ENCODE assay signal across 26 mouse cellular contexts in genomic region chr5:101250474-101250873, GRCm38 (mm10).
"Had no signal": no experiment of that assay in that cellular context is flagged by ENCODE, and none has a peak within 500 bp of the region (broad histone marks: within the 10 kb centered on the region; RNA-seq: fewer than 3 reads in every experiment).

No protein-coding gene starts in this region.

- H3K27me3 ChIP-seq: heart, embryonic 13.5 days; heart, embryonic 15.5 days; hindbrain, embryonic 15.5 days; kidney, embryonic 15.5 days; limb, embryonic 13.5 days; limb, embryonic 15.5 days; liver, embryonic 13.5 days; liver, embryonic 15.5 days had no signal

- H3K27ac ChIP-seq: heart, embryonic 13.5 days; heart, embryonic 15.5 days; hindbrain, embryonic 13.5 days; hindbrain, embryonic 15.5 days; hindbrain, postnatal 0 days; kidney, embryonic 15.5 days; kidney, postnatal 0 days; limb, embryonic 13.5 days; limb, embryonic 15.5 days; liver, embryonic 13.5 days; liver, embryonic 15.5 days had no signal

- H3K9me3 ChIP-seq: heart, embryonic 13.5 days; heart, embryonic 15.5 days; hindbrain, embryonic 13.5 days; hindbrain, embryonic 15.5 days; kidney, embryonic 15.5 days; limb, embryonic 13.5 days; limb, embryonic 15.5 days; liver, embryonic 13.5 days; liver, embryonic 15.5 days had no signal

- H3K9ac ChIP-seq: heart, embryonic 13.5 days; heart, embryonic 15.5 days; hindbrain, embryonic 13.5 days; hindbrain, embryonic 15.5 days; kidney, embryonic 15.5 days; limb, embryonic 13.5 days; limb, embryonic 15.5 days; liver, embryonic 13.5 days; liver, embryonic 15.5 days had no signal

- H3K4me3 ChIP-seq: heart, embryonic 13.5 days; heart, embryonic 15.5 days; hindbrain, embryonic 13.5 days; hindbrain, embryonic 15.5 days; kidney, embryonic 15.5 days; limb, embryonic 13.5 days; limb, embryonic 15.5 days; liver, embryonic 13.5 days; liver, embryonic 15.5 days had no signal

- ATAC-seq: hindbrain, postnatal 0 days; intestine, embryonic 16.5 days had no signal

- H3K36me3 ChIP-seq: heart, embryonic 13.5 days; heart, embryonic 15.5 days; hindbrain, embryonic 13.5 days; hindbrain, embryonic 15.5 days; kidney, embryonic 15.5 days; limb, embryonic 13.5 days; limb, embryonic 15.5 days; liver, embryonic 13.5 days; liver, embryonic 15.5 days had no signal

- H3K4me2 ChIP-seq: heart, embryonic 11.5 days; heart, embryonic 13.5 days; heart, embryonic 15.5 days; hindbrain, embryonic 13.5 days; hindbrain, embryonic 15.5 days; kidney, embryonic 15.5 days; limb, embryonic 13.5 days; limb, embryonic 15.5 days; liver, embryonic 13.5 days; liver, embryonic 15.5 days had no signal

- H3K4me1 ChIP-seq: heart, embryonic 13.5 days; heart, embryonic 15.5 days; kidney, embryonic 15.5 days; limb, embryonic 13.5 days; limb, embryonic 15.5 days; liver, embryonic 13.5 days; liver, embryonic 15.5 days had no signal

- DNase-seq: gastrocnemius, postnatal 14 days; gastrocnemius, postnatal 36 days; heart, adult 18-20 months; heart, postnatal 14 days; heart, postnatal 36 days; kidney, adult 11 months; kidney, adult 2 months; kidney, adult 9 months; kidney, postnatal 14 days; kidney, postnatal 36 days; layer of hippocampus, adult 9-11 months; layer of hippocampus, postnatal 36 days; left cerebral cortex, postnatal 4 days; liver, embryonic 13.5 days had no signal
